Mouse (Mus musculus) heart, embryonic 16.5 days (tissue): ENCODE results near the gene Fam110a. TPM values are rescaled to one million over a fixed set of nuclear protein-coding genes. Genes with fewer than 3 reads are reported as not detected.

Source experiments
- ATAC-seq: fragments of 200-750 bp; cut with Nextera tagmentation; replicated peaks from 2 replicates; pipeline ENCODE4 v1.8.0; 2017; ENCODE audit warnings: moderate number of reproducible peaks; ENCODE audit not compliant: insufficient read depth, low FRiP score; ENCODE audit errors: extremely low read depth
- H3K27ac ChIP-seq: fragments of 300-500 bp; sonication (generic); 2 replicates; pipeline ENCODE4 v1.5.1; 2014; ENCODE audit warnings: mild to moderate bottlenecking, low read length, control low read depth, moderate library complexity
- H3K27me3 ChIP-seq: fragments of 300-500 bp; sonication (generic); 2 replicates; pipeline ENCODE4 v1.6.1; 2014; ENCODE audit warnings: low read length, mixed read lengths; ENCODE audit not compliant: control insufficient read depth, insufficient read depth
- H3K36me3 ChIP-seq: fragments of 300-500 bp; sonication (generic); 2 replicates; pipeline ENCODE4 v1.6.1; 2014; ENCODE audit not compliant: control insufficient read depth, insufficient read depth
- H3K4me1 ChIP-seq: fragments of 300-500 bp; sonication (generic); 2 replicates; pipeline ENCODE4 v1.6.1; 2014; ENCODE audit warnings: low read length, mixed read lengths; ENCODE audit not compliant: control insufficient read depth, insufficient read depth
- H3K4me2 ChIP-seq: fragments of 300-500 bp; sonication (generic); 2 replicates; pipeline ENCODE4 v1.6.1; 2014; ENCODE audit warnings: low read depth, mild to moderate bottlenecking, control low read depth, low read length
- H3K4me3 ChIP-seq: fragments of 300-500 bp; sonication (generic); 2 replicates; pipeline ENCODE4 v1.5.1; 2014; ENCODE audit warnings: mild to moderate bottlenecking, control low read depth, low read length
- H3K9ac ChIP-seq: fragments of 300-500 bp; sonication (generic); 2 replicates; pipeline ENCODE4 v1.6.1; 2014; ENCODE audit warnings: low read length, control low read depth
- H3K9me3 ChIP-seq: fragments of 300-500 bp; sonication (generic); replicated peaks from 2 replicates; pipeline ENCODE4 v1.6.1; 2016; ENCODE audit warnings: low read length; ENCODE audit not compliant: control insufficient read depth
- WGBS: fragments of 180-500 bp; shearing (Covaris S2); extraction: QIAGEN DNeasy Blood & Tissue Kit; methylation state at CpG from one replicate; pipeline ENCODE4 v1.1.7; 2014; 5-methylcytosine and 5-hydroxymethylcytosine counted together
- polyA plus RNA-seq: library from polyadenylated mRNA; unstranded; fragments of >200 nt; fragmentation: Nextera tagmentation; extraction: Ambion mirVana; gene quantifications from 2 replicates; pipeline ENCODE4 v1.2.1, GENCODE M21; 2015

Fam110a gene
- polyA plus RNA-seq, 1 experiment from 2014 or later, result 10.9 TPM

GRCm38 (mm10) chr2:151968986-151969385 lies 11.0 kb downstream of the Fam110a start:
- H3K27ac ChIP-seq, result no peak overlapping the region
- no peak overlapping the region for H3K4me2 ChIP-seq
- WGBS, result 90% methylated on average over 7 of the region's 7 CpGs
- H3K9ac ChIP-seq, result no peak overlapping the region
- peaks cover 14% of the 10 kb centered on the region for H3K27me3 ChIP-seq
- H3K4me1 ChIP-seq, result peaks cover 29% of the 10 kb centered on the region
- no peak for ATAC-seq
- H3K4me3 ChIP-seq, result no peak overlapping the region
- no peaks in the 10 kb centered on the region for H3K9me3 ChIP-seq
- H3K36me3 ChIP-seq, result peaks cover 3% of the 10 kb centered on the region; the same call in 1 of the 2 replicates

- H3K36me3 ChIP-seq, result peaks cover 3% of the 10 kb centered on the region; the same call in 1 of the 2 replicates
- 72% methylated on average over 8 of the region's 8 CpGs for WGBS
- no peak overlapping the region for H3K4me2 ChIP-seq
- no peak overlapping the region for H3K27ac ChIP-seq
- H3K9ac ChIP-seq, result no peak overlapping the region
- H3K27me3 ChIP-seq, result peaks cover 11% of the 10 kb centered on the region
- no peak for ATAC-seq
- no peaks in the 10 kb centered on the region for H3K9me3 ChIP-seq
- no peak overlapping the region for H3K4me3 ChIP-seq
- peaks cover 29% of the 10 kb centered on the region for H3K4me1 ChIP-seq
Measured at GRCm38 (mm10) chr2:151968451-151968850, 11.6 kb downstream of the Fam110a start.

DNA sequence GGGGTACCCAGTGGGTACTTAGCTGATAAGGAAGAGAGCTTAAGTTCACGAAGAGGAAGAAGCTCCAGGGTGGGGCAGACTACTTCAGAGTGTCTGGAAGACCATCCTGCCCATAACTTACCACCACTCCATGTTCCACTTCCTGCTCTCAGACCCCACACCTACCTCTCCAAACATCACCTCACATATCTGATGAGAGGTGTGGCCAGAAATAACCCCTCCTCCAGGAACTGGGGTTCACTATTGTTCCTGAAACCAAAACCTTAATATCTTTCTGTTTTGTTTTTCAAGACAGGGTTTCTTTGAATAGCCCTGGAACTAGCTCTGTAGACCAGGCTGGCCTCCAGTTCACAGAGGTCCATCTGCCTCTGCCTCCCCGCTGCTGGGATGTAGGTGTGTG lies 12.2 kb downstream of the Fam110a start:
- WGBS, result 75% methylated on average over 2 of the region's 2 CpGs
- H3K36me3 ChIP-seq, result peaks cover 3% of the 10 kb centered on the region; the same call in 1 of the 2 replicates
- H3K9me3 ChIP-seq, result no peaks in the 10 kb centered on the region
- ATAC-seq, result no peak
- H3K4me3 ChIP-seq, result no peak overlapping the region
- H3K27ac ChIP-seq, result no peak overlapping the region
- H3K27me3 ChIP-seq, result peaks cover 11% of the 10 kb centered on the region
- no peak overlapping the region for H3K4me2 ChIP-seq
- peaks cover 30% of the 10 kb centered on the region for H3K4me1 ChIP-seq
- no peak overlapping the region for H3K9ac ChIP-seq

DNA sequence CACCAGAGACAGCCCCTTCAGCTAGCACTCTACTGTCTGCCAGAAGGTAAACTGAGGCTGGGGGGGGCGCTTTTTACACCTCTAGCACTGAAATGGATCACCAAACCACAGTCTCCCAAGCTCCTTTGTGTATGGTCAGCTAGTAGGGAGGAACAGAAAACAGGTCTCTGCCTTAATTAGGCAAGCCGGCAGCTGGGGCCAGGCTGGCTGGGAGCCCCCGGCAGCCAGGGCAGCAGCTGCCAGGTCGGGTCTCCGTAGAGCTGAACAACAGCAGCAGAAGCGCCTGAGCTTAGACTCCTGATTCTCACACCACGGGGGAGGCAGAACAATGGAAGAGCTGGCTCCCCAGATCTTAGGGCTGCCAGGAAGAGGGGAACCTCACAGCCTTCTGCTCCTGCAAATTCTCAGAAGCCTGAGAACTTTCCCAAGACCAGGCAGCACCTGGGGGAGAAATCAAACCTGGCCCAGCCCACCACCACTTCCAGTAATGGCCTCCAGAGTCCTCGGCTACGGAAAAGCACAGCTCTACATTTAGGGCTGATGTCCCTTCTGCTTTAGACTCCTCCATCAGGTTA lies 12.8 kb downstream of the Fam110a start:
- WGBS, result 40% methylated on average over 9 of the region's 9 CpGs
- no peak overlapping the region for H3K4me2 ChIP-seq
- H3K36me3 ChIP-seq, result peaks cover 3% of the 10 kb centered on the region; the same call in 1 of the 2 replicates
- H3K9me3 ChIP-seq, result no peaks in the 10 kb centered on the region
- peaks cover 32% of the 10 kb centered on the region for H3K4me1 ChIP-seq
- no peak for ATAC-seq
- H3K4me3 ChIP-seq, result no peak overlapping the region
- H3K27ac ChIP-seq, result no peak overlapping the region
- H3K27me3 ChIP-seq, result peaks cover 11% of the 10 kb centered on the region
- H3K9ac ChIP-seq, result no peak overlapping the region

DNA sequence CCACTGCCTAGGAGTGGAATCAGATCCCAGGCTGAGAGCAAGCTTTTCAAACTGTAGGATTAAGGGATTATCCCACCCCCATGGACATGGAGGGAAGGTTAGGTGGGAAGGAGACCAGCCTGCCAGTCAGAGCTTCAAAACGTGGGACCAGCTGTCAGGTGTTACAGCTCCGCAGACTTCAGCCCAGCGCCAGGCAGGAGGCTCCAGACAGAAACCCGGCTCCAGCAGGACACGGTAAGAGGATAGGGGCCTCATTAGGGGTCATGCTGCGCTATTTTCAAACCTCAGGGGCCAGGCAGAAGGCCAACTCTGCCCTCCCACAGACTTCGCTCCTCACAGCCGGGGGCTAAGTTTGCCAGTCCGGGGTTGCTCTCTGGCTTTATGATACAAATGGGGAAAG lies 16.0 kb downstream of the Fam110a start:
- H3K4me2 ChIP-seq, result peak overlapping the region; percentile 46
- peak overlapping the region; percentile 11; the same call in 1 of the 2 replicates for H3K9ac ChIP-seq
- H3K27me3 ChIP-seq, result peaks cover 4% of the 10 kb centered on the region
- no peaks in the 10 kb centered on the region for H3K9me3 ChIP-seq
- no peak overlapping the region for H3K4me3 ChIP-seq
- ATAC-seq, result peak; percentile 43; the same call in 1 of the 2 replicates
- H3K27ac ChIP-seq, result peak overlapping the region; percentile 69; the same call in 1 of the 2 replicates
- H3K36me3 ChIP-seq, result 0 out of 2 replicates have a peak, but pooled peaks cover 3% of the 10 kb centered on the region
- H3K4me1 ChIP-seq, result peaks cover 23% of the 10 kb centered on the region
- WGBS, result 12% methylated on average over 9 of the region's 9 CpGs

DNA sequence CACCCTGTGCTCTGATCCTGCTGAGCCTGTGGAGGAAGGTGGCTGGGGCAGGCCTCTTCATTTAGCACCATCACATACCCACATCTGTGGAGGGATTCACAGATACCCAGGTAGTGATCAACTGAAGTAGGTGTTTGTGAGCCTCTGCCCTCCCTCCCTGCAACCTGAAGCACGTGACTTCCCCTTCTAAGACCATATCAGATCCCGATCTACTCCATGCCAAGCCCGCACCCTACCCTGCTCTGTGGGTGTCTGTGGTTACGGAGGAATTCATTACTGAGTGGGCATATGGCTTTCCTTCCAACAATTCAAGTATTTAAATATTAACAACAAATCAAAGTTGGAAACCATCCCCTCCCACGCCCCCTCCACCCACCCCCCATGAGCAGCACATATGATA lies 16.7 kb downstream of the Fam110a start:
- H3K27ac ChIP-seq, result no peak overlapping the region

DNA sequence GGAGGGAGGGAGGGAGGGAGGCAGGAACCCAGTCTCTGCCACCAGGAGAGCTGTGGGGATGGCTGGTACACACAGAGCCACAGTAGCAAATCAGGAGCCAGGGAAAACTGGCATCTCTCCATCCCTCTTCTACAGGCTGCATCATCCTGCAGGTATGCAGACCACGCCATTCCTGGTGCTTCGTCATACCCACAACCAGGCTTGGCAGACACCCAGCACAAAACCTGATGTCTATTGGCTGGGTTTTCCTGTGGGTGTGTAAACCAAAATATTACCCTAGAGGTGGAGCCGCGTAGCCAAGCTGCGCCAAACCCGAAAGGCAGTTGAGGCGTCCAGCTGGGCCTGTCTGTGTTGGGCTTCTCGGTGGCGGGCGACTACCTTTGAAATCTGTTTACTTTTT lies 17.5 kb downstream of the Fam110a start:
- Histone ChIP-seq H3K4me2 (no peak overlapping the region), H3K27ac (no peak overlapping the region)
- ATAC-seq, result peak; percentile 69

More for the DNA sequence above, 16.7 kb downstream of the Fam110a start:
- Histone ChIP-seq H3K9me3 (no peaks in the 10 kb centered on the region), H3K36me3 (no peaks in the 10 kb centered on the region), H3K4me1 (peaks cover 23% of the 10 kb centered on the region), H3K4me2 (no peak overlapping the region), H3K4me3 (no peak overlapping the region), H3K27me3 (no peaks in the 10 kb centered on the region), H3K9ac (no peak overlapping the region)
- no peak for ATAC-seq
- WGBS, result 86% methylated on average over 5 of the region's 5 CpGs

DNA sequence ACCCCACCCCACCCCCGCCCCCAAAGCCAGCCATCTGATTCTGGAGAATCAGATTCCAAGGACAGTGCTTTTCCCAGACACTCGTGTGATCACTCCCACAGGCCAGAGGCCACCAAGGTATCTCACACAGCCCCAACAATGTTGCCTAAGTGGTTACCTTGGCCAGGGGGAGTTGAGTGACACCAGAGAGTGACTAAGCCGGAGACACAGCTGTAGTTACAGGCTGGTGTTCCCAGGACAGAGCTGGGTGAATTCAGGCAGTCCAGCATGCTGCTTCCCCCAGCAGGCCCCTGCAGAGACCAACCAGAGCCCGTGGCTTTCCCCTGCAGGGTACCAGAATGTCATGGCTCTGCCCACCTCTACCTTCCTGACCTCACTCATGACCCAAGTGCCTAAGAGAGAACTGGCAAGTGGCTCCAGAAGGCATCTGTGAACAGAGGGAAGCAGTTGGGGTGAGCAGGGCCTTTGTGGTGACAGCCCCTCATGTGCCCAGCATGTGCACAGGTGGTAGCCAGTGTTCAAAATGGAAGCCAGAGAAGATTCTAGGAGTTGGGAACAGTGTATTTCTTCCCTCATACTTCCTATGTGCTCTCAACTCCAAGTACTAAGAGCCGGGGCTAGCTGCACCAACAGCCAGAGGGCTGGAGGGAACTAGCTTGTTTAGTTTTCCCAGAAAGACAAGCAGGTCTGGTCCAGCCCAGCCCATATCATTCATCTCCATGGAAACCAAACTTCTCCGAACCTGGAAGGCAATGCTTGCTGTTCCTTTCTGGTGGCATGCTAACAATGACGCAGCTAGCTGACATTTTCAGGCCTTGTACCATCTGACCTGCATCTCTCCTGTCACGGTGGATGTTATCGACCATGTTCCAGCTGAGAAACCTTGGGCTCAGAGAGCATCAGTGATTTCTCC lies 18.5 kb downstream of the Fam110a start:
- Histone ChIP-seq H3K27me3 (no peaks in the 10 kb centered on the region), H3K36me3 (no peaks in the 10 kb centered on the region), H3K4me2 (no peak overlapping the region), H3K9me3 (no peaks in the 10 kb centered on the region), H3K27ac (no peak overlapping the region), H3K4me1 (peaks cover 23% of the 10 kb centered on the region), H3K4me3 (no peak overlapping the region), H3K9ac (no peak overlapping the region)
- 60% methylated on average over 9 of the region's 9 CpGs for WGBS
- no peak for ATAC-seq

More for the DNA sequence above, 17.5 kb downstream of the Fam110a start:
- H3K36me3 ChIP-seq, result no peaks in the 10 kb centered on the region
- no peaks in the 10 kb centered on the region for H3K9me3 ChIP-seq
- 46% methylated on average over 10 of the region's 10 CpGs for WGBS
- no peaks in the 10 kb centered on the region for H3K27me3 ChIP-seq
- H3K4me3 ChIP-seq, result no peak overlapping the region
- H3K4me1 ChIP-seq, result peaks cover 23% of the 10 kb centered on the region
- no peak overlapping the region for H3K9ac ChIP-seq

GRCm38 (mm10) chr2:151959274-151959673 lies 20.7 kb downstream of the Fam110a start:
- WGBS, result 33% methylated on average over 5 of the region's 5 CpGs
- no peak for ATAC-seq

More at GRCm38 (mm10) chr2:151959274-151959673, 20.7 kb downstream of the Fam110a start:
- H3K36me3 ChIP-seq, result no peaks in the 10 kb centered on the region
- H3K9me3 ChIP-seq, result no peaks in the 10 kb centered on the region
- H3K9ac ChIP-seq, result no peak overlapping the region
- no peak overlapping the region for H3K4me2 ChIP-seq
- H3K27ac ChIP-seq, result no peak overlapping the region
- no peak overlapping the region for H3K4me3 ChIP-seq
- peaks cover 21% of the 10 kb centered on the region for H3K4me1 ChIP-seq
- no peaks in the 10 kb centered on the region for H3K27me3 ChIP-seq
